Mouse (Mus musculus) spleen, postnatal 14 days (tissue): ENCODE measurements around the gene Rfx2.

Source experiments
- DNase-seq, 2 experiments: peaks; one replicate each; pipeline ENCODE4 v3.0.0; 2021 to 2022; ENCODE audit warnings: low spot score in 2 of 2

The Rfx2 gene

DNA sequence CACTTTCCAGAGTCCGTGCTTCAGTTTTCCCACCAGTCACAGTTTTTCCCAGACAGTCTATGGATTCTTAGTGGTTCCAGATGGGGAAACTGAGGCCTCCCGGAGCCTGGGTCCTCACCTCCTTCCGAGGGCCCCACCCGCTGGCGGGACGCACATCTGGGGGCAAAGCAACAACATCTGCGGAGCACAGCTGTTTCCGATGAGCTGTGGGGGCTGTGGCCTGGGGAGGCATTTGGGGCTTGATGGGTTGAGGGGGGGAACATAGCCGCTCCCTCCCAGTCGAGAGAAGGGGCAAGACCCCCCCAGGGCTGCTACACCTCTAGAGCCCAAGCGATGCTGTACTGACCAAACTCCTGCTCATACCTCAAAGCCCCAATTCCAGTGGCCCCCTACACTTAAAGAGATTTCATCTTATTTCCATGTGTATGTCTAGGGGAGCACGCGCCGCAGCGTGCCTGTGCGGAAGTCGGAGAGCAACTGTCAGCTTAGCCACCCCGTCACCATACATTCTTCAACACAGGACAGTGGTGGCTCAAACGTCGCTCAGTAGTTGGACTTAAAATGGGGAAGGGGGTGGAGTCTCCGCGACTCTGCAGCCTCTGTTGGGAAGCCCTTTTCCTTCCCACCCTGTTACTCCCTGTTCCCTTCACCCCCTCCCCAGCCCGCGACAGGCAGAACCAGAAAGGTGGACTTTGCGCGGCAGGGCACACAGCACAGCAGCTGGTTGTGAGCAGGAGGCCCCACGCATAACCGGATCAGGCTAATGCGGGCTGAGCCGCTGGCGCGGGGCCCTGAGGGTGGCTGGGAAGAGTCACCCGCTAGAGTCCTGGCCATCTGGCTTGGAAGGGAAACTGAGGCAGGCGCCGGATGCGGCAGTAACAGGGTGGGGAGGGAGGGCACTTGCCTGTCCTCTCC is 76.3 kb downstream of the Rfx2 start:
- no peak for DNase-seq

- no peak for DNase-seq
Measured at GRCm38 (mm10) chr17:56753452-56753851, 77.4 kb downstream of the Rfx2 start.

DNA sequence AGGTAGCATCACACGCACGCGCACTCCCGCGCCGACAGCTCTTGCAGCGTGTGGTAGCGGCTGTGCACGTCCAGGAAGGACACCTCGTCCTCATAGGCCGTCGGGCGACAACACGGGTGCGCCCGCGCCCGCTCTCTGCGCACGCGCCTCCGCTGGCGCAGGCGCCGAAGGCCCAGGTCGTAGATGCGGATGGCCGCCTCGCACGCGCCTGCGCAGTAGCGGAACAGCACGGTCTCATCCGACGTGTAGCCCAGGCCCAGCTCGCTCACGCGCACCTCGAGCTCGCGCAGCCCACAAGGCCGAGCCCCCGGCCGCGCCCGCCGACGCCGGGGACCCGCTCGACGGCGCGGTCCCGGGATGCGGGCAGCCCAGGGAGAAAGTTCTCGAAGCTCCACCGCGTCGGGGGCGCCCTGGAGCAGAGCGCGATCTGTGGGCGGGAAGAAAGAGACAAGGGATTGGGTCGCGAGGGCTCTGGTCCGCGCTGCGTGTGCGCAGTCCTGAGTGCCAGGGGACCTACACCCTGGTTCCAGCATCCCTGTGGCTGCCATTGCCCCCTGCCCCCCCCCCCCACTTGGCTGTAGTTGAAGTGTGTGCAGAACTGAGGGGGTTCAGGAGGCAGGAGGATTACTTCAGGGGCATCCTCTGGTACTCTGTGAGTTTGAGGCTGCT is 79.3 kb downstream of the Rfx2 start:
- no peak for DNase-seq

DNA sequence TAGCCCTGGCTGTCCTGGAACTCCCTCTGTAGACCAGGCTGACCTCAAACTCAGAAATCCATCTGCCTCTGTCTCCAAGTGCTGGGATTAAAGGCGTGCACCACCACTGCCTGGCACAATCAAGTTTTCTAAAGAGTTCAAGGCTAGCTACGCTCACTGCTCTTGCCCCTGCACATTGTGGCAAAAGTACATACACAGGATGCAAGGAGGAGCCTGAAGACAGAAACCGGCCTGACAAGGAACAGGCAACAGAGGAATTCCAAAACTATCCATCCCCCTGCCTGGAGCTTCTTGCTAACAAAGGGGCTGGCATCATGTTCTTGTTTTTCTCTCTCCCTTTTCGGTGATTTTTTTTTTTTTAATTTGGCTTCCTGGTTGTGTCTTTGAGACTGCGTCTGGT is 86.6 kb downstream of the Rfx2 start:
- DNase-seq = no peak

DNA sequence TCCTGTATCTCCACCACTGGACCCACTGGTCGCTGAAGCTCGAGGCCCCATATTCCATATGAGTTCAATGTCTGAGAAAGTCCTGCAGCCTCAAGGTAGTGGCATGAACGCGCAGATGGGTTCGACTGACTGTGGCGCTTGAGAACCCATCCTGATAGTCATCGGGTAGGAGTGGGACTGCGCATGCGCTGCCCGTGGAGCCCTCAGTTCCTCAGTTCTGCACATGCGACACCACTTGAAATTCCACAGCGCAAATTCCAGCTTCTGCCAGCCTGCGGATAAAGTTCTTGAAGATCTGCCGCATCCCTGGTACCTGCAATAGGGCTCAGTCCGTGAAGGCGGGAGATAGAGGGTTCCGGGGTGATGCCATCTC is 90.0 kb downstream of the Rfx2 start:
- no peak for DNase-seq

DNA sequence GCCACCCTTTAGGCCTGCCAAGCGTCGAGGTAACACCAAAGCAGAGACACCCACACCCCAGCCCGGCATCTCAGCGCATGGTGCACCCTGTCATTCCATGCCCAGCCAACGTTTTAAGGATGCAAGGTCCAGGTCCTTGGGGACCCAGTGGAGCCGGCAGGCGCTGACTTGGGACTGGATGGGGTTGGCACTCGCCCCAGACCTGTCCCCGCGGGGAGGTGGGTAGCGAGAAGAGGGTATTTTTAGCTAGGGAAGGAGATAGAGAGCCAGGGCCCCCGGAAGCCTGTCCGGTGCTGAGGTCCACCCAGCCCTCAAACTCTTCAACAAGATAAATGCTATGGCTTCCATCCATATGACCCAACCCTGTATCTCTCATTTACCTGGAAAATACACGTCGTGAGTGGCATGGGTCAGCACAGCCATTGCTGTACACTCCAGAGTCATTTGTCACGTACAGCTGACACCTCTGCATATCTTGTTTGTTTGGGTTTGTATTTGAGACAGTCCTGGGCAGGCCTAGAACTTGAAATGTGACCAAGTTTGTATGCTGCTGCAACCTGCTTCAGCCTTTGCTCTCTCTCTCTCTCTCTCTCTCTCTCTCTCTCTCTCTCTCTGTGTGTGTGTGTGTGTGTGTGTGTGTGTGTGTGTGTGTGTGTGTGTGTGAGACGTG is 90.6 kb downstream of the Rfx2 start:
- no peak for DNase-seq

DNA sequence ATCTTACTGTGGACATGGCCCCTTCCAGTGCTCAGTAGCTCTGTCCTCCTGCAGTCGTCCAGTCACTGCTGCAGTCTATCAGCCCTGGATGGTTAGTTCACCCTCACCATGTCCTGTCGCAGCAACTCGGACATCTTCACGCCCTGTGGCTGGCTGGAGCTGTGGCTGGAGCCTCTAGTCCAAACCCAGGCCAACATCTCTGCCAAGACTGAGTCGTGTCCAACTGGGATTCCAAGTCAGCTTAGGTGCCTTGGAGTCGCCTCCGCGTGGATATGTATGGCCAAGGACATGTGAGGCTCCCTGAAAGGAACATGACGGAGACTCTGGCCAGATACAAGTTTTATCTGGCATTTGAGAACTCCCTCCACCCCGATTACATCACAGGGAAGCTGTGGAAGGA is 92.6 kb downstream of the Rfx2 start:
- DNase-seq = no peak

DNA sequence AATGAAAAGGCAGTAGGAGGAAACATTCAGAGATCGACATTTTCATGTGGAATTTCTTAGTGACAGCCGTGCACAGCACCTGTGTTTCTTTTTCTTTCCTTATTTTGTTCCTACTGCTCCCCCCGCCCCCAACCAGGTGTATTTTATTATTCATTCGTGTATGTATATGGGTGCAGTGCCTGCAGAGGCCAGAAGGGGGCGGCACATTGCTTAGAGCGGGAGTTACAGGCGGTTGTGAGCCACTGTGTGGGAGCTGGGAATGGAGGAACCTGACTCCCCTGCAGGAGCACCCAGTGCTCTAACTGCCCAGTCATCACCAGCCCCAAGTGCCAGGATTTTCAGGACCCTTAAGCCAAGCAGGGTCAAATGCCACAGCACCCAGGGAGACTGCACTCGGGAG is 94.3 kb downstream of the Rfx2 start:
- DNase-seq = no peak

DNA sequence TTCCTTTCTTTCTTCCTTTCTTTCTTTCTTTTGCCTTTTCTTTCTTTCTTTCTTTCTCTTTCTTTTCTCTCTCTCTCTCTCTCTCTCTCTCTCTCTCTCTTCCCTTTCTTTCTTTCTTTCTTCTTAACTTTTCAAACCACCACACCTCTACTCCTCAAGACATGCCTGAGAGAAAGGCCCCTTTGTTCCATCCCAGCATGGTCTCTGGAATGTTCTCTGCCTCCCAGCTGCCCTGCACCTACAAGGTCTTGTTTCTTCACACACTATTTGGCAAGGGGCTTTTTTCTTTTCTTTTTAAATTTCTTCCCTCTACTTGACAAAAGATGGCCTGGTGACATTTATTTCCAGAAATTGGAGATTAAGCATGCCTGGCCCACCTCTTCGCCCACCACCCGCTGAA is 101.2 kb downstream of the Rfx2 start:
- no peak for DNase-seq

DNA sequence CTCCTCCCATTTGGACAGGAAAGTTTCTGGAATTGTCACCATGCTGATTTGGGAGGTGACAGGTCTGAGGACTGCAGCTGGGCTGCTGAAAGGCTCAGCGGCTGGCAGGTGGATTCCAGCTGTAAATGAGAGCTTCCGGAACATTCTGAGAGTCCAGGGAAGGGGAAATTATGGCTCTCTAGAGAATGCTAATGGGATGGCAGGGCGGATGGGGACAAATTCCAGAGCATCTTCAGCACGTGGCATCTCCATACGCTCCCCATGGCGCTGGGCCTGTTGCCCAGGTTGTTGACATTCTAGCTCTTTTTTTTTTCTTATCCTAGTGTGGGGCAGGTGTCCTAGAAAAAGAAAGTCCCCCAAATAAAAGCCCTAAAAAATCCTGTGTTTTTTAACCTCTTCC is 101.7 kb downstream of the Rfx2 start:
- no peak for DNase-seq

DNA sequence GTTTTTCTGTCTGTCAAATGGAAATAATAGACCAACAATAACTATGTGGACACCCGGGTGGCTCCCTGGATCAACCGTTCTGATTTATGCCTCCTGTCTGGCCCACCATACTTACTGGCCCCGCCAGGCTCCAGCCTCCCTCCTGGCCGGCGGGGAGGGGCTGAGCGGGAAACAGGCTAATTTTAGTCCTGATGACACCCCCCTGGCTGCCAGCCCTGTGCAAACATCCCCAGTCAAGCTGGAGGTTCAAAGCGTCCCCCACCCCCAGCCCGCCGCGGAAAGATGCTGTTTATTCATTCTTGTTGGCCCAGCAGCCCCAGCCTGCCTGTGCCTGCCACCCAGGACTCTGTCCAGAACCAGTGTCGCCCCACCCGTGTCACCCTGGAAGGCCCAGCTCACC is 102.7 kb downstream of the Rfx2 start:
- DNase-seq = no peak

- no peak for DNase-seq
Measured at GRCm38 (mm10) chr17:56727659-56728058, 103.2 kb downstream of the Rfx2 start.

DNA sequence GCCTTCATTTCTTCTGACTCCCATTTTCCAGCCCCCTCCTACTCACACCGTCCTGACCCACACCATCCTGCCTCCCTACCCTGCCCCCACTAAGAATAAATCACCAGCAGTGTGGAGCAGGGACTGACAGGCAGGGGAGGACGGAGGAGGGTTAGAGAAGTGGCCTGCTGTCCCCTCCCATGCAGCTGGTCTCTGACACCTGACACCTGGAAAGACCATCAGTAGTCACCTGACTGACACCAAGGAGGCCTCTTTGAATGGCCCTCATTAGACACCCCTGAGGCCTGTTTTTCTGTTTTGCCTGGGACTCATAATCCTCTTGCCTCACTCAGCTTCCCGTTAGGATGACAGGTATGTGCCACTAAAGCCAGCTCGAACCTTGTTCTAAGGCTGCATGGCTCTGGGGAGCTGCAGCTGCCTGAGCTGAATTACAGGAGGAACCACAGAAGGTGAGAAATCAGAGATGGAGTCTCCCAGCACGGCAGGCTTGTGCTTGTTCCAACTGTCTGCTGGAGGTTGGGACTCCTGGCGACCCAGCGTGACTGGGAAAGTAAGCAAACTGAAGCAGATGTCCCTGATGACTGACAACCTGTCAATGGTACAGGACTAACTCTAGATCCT is 103.7 kb downstream of the Rfx2 start:
- DNase-seq = no peak
